Mouse (Mus musculus) heart, embryonic 14.5 days (tissue): ENCODE results near the gene Mrrf. TPM values are rescaled to one million over a fixed set of nuclear protein-coding genes. Genes with fewer than 3 reads are reported as not detected.

Source experiments
- polyA plus RNA-seq: library from polyadenylated mRNA; unstranded; fragments of >200 nt; fragmentation: Nextera tagmentation; extraction: Ambion mirVana; gene quantifications from 2 replicates; pipeline ENCODE4 v1.2.1, GENCODE M21; 2014

Mrrf gene
- polyA plus RNA-seq, 1 experiment from 2014 or later, result 45.1 TPM

Other genes starting within 250 kb of the Mrrf start
- 0.53 and 1.00 TPM in 2 replicates for gene Ttll11, start 156.5 kb upstream of the Mrrf start, polyA plus RNA-seq
- gene Ndufa8, start 87.0 kb upstream of the Mrrf start, polyA plus RNA-seq, result 464 and 494 TPM in 2 replicates
- gene Morn5, start 86.9 kb upstream of the Mrrf start, polyA plus RNA-seq, result not detected in 2 replicates
- gene Lhx6, start 31.0 kb upstream of the Mrrf start, polyA plus RNA-seq, result 1.5 and 1.6 TPM in 2 replicates
- gene Rbm18, start 384 bp downstream of the Mrrf start, polyA plus RNA-seq, result 66.1 and 66.3 TPM in 2 replicates
- gene Ptgs1, start 94.0 kb downstream of the Mrrf start, polyA plus RNA-seq, result 26.7 and 31.0 TPM in 2 replicates
- not detected in 2 replicates for gene Olfr338, start 237.1 kb downstream of the Mrrf start, polyA plus RNA-seq